Mouse (Mus musculus) central nervous system, embryonic 14 days (tissue): ENCODE data around the gene Olfr263. TPM values are rescaled to one million over a fixed set of nuclear protein-coding genes. Genes with fewer than 3 reads are reported as not detected.

Experiments used
- polyA plus RNA-seq: library from polyadenylated mRNA; depleted of rRNA; stranded (reverse); fragments of >200 nt; gene quantifications from 2 replicates; pipeline ENCODE4 v1.2.3, GENCODE M21; 2012; rRNA removed

Olfr263 gene
- not detected in 2 replicates for polyA plus RNA-seq

DNA sequence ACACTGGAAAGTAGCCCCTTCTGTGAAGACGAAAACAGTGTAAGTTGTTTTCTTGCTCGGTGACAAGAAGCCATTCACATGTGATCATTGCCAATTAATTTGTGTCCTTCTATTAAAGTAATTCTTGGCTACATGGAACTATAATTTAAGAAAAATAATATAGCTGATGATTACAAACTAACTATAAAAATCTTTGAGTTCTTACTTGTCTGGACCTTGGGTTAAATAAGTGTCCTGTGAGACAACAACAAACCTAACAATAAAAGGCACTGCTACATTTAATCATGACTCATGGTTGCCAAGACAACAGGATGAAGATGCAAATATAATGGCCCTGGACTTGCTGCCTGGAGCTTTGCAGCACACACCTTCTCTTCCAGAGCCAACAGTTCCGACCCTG is at the start of gene Olfr263:
Gene Olfr263, plus strand, starts transcription at position 301 of the 400 bp plus-strand sequence.

DNA sequence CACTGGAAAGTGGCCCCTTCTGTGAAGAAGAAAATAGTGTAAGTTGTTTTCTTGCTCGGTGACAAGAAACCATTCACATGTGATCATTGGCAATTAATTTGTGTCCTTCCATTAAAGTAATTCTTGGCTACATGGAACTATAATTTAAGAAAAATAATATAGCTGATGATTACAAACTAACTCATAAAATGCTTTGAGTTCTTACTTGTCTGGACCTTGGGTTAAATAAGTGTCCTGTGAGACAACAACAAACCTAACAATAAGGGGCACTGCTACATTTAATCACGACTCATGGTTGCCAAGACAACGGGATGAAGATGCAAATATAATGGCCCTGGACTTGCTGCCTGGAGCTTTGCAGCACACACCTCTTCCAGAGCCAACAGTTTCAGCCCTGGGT is 18.3 kb upstream of the Olfr263 start, which contains the start of gene Olfr1369-ps1:
Gene Olfr1369-ps1, plus strand, starts transcription at position 301 of the 400 bp plus-strand sequence.

DNA sequence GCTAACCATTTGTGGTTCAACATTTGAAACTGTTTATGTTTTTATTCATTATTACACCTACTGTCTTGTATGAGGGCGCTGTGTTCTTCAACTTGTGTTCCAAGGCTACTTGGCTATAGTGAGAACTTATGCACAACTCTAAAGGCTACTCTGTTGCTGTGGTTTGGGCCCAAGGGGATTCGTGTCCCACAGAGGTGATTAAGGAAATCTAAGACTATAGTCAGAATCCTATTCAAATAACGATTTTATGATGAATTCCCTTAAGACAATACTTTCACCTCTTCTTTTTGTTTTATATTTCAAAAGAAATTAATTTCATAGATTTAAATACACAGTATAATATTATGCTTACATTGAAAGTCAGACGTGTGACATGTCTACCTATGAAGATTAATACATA is 16.3 kb downstream of the Olfr263 start, which contains the start of gene Olfr1368:
Gene Olfr1368, minus strand, starts transcription at position 101 of the 400 bp plus-strand sequence.

DNA sequence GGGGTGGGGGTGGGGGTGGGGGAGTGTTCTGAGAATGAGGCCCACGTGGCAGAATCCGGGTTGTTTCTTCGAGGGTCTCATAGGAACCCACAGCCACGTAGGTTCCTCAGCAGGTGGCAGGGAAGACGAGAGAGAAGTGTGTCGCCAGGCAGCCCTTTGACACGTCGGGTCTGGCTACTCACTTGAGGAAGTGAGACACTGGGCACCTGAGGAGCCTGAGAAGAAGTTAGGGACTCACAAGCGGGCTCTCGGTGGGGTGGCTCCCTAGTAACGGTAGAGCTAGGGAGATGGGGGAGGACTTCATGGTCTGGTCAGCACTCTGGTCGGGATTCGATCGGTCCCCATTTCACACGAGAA is 49.9 kb downstream of the Olfr263 start, which contains the start of gene Trim27:
Gene Trim27, plus strand, starts transcription at position 79 of the 357 bp plus-strand sequence.

Other genes with a start within 250 kb of the Olfr263 start
- gene Olfr1370, start 54.7 kb upstream of the Olfr263 start, polyA plus RNA-seq: not detected in 2 replicates
- gene Olfr1369-ps1, start 18.2 kb upstream of the Olfr263 start, polyA plus RNA-seq: not detected in 2 replicates
- not detected in 2 replicates for gene Olfr1368, start 16.2 kb downstream of the Olfr263 start, polyA plus RNA-seq
- gene Trim27, start 49.8 kb downstream of the Olfr263 start, polyA plus RNA-seq: 73.5 and 75.8 TPM in 2 replicates
- 0.02 TPM in 1 of 2 replicates, not detected in the other for gene Gpx5, start 163.1 kb downstream of the Olfr263 start, polyA plus RNA-seq
- not detected in 2 replicates for gene Gpx6, start 182.5 kb downstream of the Olfr263 start, polyA plus RNA-seq
- not detected in 2 replicates for gene Olfr1367, start 217.3 kb downstream of the Olfr263 start, polyA plus RNA-seq
- 10.3 and 11.3 TPM in 2 replicates for gene Zscan12, start 233.2 kb downstream of the Olfr263 start, polyA plus RNA-seq